Mouse (Mus musculus) kidney, adult 9 months (tissue): Measurements from ENCODE around the gene Mafk.

Source experiments
- DNase-seq: peaks from one replicate; pipeline ENCODE4 v3.0.0; 2022

The Mafk gene

DNA sequence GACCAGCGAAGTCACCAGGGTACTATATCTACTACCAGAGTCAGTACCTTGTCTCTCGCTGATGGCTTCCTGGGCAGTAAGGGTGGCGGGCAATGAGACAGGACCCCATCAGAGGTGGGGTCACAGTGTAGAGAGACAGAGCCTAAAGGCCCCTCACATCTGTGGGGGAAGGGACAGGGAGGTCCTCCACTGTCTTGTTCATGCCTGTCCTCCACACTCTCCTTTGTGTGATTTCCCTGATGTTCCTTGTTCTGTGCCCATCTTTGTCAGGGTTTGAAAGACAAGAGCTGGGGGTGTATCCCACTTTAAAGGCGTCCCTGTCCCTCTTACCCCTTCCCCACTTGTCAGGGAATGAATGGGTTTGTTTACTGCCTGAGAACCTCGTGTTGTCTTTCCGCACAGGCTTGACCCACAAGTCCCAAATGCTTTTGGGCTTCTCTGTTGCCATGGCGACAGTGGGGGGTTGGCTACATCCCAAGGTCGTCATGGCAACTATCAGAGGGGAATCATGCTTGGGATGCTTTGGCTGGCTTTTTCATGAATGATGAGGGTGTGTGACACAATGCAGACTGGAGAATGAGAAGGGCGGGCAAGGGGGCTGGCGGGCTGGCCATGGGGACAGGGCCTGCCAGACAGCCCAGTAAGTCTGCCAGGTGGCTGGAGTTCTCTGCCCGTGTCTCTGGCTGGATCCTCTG, 6.3 kb downstream of the Mafk start:
- DNase-seq = peak; percentile 93

DNA sequence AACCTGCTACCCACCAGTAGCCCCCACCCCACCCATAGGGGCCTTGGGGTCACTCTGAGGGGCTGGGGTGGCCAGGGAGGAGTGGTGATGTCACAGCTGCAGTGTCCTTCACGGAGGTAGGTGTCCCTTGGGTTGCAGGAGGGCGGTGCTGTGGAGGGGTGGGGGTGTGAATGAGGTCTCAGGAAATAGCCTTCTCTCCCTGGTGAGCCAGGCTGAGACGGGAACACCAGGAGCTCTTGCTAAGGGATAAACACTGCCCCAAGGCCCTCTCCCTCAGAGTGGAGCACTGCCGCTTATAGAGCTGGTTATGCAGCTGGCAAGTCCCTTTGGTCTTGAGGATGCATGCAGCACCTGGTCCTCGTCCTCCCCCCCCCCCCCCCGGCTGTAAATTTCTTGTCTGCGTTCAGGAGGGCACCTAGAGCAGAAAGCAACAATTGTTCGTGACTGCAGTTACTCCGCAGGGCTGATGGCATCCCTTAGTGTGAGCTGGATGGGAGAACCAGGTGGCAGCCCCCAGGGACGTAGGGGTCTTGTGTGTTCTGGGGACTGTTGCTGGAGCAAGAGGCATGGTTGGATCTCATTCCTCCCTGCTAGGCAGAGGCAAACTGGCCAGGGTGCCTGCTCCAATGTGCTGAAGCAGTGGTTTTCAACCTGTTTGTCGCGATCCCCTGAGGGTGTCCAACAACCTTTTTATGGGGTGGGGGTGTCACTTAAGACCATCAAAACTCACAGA, 7.0 kb downstream of the Mafk start:
- no peak for DNase-seq

DNA sequence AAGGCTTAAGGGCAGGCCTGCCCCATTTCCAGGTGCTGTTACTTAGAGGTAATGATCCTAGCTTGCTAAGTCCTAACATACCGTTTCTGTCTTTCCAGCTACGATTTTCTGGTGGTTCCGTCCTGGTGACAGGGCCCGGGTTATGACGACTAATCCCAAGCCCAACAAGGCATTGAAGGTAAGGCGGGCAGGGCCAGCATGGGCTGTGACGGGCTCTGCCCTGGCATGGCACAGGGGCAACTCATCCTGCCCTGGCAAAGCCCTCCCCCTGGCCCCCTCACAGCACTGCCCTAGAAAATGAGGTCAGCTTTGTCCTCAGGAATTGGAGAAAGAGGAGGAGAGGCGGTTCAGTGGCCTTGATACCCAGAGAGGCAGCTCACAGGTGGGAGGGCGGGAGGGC, 7.7 kb downstream of the Mafk start:
- DNase-seq = no peak

DNA sequence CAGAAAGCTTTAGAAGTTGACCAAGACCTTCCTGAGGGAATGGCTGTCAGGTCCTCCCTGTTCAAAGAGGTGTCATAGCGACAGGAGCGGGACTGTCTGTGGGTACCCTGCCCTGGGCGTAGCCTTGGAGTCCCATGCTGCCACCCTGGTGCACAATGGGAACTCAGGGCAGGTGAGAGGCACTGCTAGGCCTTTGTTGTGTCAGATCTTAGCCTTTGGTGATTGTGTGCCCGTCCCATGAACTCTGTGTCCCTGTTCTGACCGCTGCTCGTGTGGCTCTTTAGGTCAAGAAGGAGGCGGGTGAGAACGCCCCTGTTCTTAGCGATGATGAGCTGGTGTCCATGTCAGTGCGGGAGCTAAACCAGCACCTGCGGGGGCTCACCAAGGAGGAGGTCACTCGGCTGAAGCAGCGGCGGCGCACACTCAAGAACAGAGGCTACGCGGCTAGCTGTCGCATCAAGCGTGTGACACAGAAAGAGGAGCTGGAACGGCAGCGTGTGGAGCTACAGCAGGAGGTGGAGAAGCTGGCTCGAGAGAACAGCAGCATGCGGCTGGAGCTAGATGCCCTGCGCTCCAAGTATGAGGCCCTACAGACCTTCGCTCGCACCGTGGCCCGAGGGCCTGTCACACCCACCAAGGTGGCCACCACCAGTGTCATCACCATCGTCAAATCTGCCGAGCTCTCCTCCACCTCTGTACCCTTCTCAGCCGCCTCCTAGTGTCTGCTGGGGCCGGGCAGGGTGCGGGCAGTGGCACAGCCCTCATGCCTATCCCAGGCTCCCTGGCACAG, 8.7 kb downstream of the Mafk start:
- DNase-seq = peak; percentile 13

DNA sequence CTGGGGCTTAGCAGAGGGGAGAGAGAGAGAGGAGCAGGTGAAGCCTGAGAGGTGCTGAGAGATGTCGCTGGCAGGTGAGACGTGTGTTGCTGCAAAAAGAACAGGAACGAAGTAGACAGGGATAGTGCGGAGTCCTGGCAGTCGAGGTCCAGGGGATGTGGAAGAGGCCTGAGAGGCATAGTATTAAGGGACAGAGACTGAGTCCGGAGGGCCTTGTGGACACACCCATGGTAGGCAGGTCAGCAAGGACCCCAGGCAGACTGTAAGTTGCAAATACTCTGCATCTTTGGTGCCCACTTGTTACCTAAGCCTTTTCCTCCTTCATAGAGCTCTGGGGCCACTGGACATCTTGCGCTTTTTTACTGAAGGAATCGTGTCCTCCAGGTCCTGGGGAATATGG, 9.9 kb downstream of the Mafk start:
- no peak for DNase-seq

DNA sequence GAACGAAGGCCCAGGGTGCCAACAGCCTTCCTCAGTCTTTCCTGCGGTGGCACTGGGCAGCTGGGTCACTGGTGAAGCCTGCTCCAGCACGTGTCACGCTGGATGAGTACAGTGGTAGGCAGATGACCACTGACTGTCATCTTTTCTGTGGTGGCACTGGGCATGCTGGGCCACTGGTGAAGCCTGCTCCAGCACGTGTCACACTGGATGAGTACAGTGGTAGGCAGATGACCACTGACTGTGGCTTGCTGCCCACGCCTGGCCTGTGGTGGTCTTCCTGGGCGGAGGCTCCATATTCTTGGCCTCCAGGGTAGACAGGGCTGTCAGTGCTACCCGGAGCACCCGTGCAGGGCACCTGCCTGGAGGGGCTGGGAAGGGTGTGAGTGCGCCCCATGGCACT, 10.6 kb downstream of the Mafk start:
- DNase-seq = no peak

DNA sequence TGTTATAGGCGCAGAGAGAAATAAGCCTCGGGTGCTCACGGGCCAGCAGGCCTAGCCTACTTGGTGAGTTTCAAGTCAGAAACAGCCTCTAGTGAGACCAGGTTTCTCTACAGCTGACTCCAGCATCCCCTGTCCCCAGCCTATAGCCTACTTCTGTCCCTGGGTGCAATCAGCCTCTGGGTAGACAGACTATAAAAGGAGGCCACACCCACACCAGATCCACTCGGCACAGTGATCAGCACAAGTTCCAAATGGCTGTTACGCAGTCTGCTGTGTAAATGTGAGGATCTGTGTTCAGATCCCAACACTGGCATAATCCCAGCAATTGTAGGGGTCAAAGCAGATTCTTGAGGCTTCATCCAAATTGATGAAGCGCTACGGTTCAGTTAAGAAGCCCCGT, 11.9 kb downstream of the Mafk start:
- peak; percentile 9 for DNase-seq

DNA sequence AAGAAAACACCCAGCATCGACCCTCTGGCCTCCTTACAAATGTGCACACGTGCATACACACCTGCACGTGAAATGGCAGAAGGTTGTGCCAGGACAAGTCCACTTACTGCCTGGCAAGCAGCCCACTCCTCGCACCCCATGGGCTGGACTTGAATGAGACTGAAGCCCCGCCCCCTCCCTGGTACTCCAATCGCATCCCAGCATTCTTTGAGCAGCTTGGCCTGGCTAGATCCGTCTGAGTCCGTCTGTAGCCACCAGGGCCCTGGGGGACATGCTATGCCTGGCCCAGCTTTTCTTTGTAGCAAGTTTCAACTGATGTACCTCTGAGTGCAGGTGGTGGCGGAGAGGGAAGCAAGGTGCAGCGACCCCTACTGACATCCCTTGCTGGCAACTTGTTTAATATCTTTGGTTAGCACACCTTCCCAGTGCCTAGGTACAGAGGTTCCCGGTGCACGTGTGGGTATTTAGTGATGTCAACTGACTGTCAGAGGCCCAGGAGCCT, 12.3 kb downstream of the Mafk start:
- peak; percentile 92 for DNase-seq

DNA sequence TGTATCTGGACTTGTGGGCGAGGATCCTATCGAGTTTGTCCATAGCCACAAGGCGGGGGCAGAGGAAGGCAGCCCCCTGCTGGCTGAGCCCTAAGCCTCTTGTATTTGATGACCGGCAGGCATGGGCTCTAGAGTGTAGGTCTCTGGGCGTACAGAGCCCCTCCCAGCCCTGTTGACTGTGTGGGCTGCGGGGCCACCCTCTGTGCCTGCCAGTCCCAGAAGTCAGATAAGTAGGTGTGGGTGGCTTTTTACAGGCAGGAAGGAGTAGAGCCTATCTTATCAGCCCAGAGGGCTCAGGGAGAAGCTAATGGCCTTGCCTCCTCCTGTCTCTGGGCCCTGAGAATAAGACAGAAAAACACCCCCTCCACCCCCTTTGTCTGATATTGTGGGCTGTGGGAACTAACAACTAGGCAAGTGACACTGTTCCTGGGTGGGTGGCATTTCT, 12.8 kb downstream of the Mafk start:
- no peak for DNase-seq

DNA sequence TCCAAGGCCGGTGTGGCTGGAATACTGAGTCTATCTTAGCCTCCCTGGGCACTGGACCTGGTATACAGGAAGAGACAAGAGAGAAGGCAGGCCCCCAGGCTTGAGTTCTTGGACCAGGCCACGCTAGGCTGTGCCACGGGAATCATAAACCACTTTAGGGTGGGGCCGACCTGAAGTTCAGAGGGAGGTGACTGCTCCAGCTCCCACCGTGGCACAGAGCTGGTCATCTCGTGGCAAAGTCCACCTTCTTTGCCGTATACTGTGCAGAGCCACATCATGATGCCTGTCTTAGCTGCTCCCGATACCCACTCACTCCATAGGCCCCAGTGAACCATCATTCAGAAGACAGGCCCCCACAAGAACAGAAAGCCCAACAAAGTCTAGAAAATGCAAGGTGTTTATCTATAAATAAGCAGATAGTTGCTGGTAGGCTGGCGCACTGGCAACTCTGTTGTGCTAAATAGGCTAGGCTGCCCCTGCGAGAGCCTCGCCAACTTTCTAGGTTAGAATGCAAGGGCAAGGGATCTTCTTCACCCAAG, 13.3 kb downstream of the Mafk start:
- no peak for DNase-seq

DNA sequence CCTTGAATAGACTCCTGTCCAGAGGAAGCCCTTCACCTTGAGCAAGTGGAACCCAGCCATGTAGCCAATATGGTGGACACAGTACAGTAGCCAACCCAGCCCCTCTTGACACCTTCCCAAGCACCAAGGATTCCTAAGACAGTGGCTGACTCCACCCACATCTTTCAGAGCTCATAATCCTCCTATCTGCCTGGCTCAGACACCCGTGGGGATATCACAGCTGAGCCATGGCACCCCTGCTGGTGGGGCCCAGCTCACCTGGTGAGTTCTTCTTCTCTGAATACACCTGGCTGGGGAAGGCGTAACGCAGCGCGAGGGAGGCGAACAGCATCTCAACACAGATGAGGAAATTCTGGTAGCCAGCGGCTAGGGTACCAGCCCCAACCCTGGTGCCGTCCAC, 14.6 kb downstream of the Mafk start:
- no peak for DNase-seq

DNA sequence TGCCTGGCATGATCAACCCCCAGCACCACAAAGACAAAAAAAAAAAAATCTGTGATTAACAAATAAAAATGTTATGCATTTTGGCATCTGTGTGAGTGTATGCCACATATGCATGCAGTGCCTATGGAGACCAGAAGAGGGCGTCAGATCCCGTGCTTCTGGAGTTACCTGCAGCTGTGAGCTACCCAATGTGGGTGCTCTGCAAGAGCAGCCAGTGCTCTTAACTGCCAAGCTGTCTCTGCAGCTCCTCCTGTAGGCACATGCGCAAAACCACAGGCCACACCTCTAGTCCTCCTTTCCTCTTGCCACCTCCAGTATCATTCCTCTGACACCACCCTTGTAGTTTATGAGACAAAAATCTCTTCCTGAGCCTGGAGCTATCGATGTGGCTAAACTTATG, 18.1 kb downstream of the Mafk start:
- no peak for DNase-seq

DNA sequence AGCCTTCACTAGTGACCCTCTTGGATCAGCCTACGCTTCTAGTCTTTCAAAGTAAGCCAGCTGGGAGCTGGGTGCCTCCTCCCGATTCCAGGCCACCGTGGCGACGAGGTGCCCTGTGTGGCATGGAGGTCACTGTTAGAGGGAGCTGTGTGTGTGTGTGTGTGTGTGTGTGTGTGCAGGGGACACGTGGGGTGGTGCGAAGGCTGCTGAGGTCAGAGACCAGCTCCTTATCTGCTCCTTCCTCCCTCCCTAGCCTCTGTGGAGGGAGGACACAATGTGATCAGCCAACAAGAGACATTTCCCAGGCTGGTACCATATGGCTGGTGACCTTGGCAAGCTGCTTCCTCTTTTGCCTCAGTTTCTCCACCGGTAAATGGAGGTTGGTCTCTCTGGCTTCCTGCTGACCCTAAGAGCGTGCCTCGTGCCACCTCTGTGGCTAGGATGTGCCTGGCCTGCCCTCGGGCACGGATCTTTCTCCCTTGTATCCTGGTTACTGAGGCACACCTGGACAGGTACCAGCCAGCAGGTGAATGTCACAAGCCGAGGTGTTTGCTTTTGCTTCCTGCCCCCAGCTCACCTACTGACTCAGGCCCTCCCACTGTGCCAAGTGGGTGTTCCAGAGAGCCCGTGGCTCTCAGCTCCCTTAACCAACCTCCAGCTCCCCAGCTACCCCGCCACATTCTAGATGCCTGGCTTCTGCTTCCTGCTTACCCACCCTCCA, 20.5 kb downstream of the Mafk start:
- peak; percentile 57 for DNase-seq

DNA sequence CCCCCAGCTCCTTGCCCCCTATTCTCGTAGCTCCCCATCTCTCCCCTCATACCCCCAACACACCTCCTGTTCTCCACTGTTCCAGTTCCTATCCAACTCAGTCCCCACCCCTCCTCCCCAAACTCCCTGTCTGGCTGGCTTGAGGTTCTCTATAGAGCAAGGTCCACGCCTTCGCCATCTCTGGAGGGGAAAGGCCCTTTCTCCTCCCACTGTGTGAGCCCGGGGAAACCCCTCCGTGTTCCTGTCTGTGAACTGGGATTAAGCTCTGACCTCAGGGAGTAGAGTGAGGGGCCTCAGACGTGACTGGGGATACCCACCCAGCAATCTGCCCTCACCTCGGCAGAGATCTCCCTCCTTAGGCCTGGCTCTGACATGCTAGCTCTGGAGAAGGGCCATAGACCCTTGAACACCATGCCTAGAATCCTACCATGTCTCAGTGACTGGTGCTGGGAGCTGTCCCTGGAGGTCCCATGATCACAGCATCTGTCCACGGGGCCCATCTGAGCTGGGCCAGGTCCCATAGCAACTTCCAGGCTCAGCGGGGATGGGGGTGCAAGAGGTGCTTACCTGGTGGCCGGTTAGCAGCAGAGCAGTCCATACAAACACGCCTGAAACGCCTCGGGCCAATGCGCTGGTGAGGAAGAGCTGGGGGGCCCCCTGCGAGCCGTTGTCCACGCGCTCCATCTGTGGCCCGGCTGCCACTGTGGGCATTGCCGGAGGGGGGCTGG, 21.2 kb downstream of the Mafk start:
- peak; percentile 16 for DNase-seq

DNA sequence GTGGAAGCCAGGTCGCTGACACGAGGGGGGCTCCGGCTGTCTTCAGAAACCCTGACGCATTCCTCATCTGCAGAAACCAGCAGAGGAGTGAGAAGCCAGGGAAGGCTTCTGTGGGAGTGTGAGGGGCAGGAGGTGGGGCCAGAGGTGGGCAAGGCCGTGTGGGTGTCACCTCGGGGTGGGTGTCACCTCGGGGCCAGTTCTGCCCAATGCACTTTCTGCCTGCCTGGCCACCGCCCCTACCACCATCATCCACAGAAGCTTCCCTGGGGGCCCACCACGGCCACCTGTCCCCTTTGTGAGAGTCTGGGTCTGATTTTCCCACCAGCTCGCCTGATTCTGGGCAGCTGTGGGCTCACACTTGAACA, 21.8 kb downstream of the Mafk start:
- DNase-seq = peak; percentile 18

DNA sequence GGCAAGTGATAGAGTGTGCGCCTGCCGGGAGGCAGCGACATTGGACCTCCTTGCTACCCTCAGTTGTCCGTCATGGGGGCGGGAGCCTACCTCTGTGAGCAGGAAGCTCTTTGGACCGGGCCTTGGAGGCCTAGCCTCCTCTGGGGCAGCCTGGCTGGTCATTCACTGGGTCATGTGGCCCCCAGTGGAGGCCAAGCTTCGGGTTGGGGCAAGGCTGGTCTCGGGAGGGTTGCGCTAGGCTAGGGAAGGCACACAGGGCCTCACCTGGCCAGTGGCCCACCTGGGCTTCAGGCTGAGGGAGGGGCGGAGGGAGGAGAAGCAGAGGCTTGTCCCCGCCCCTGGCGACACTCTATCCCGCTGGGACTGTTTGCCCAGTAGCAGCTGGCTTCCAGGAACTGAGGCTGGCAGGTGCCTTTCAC, 22.7 kb downstream of the Mafk start:
- DNase-seq = peak; percentile 94

DNA sequence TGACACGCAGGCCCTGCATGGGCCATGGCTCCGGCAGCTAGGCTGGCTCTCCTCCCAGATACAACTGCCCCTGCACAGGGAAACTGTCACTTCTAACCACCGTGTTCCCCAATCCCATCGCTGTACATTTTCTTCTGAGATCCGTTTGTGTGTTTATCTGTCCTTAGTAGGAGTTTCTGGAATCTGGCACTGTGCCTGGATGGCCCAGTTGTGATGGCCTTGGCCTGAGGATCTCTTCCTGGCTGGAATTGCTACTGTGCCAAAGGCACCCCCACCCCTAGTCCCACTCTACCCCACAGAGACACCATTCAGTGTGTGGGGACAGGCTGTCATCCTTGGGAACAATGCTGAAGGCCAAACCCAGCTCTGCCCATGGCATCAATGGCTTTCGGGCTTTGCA, 24.7 kb downstream of the Mafk start:
- no peak for DNase-seq

DNA sequence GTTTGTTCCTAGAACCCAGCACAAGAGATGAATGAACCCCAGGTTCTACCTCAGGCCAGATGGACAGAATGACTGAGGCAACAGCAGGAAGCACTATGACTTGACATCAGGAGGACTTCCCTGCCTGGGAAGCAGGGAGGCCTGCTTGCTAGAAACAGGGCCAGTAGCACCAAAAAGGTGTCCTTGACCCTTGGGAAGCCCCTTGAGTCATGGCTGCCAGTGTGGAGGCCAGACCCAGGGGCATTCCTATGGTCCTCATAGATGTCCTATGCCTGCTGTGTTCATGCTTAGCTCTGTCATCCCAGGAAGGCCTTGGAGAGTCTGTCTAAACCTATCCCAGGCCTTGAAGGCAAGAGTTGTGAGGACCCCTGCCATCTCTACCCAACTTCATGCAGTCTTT, 25.1 kb downstream of the Mafk start:
- DNase-seq = no peak

DNA sequence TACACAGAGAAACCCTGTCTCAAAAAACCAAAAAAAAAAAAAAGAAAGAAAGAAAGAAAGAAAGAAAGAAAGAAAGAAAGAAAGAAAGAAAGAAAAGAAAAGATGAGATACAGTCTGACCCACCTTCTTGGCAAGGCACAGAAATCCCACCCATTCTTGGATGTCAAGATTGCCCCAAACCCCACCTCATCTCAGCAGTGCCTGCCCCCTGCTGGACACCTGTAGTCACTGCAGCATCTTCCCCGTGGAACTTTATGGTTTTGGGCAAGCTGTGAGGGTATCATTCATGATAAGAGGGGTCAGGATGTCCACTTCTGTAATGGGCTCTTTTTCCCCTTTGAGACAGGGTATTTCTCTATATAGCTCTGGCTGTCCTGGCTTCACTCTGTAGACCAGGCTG, 26.0 kb downstream of the Mafk start:
- DNase-seq = no peak

DNA sequence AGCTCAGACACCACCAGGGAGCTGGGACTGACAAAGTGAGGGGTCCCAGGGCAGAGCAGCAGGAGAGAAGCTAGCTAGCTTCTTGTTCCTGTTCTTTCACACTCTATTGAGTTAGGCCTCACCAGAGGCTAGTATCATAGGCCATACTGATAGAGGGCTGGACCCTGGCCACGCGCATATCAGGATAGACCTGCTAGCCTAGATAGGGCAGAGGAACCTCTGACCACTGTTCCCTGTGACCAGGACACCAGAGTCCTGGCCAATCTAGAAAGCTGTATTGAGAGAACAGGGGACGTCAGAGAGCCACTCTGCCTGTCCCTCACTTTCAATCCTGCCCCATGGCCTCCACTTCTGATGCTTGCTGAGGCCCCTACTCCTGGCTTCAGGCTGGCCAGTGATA, 26.7 kb downstream of the Mafk start:
- no peak for DNase-seq

DNA sequence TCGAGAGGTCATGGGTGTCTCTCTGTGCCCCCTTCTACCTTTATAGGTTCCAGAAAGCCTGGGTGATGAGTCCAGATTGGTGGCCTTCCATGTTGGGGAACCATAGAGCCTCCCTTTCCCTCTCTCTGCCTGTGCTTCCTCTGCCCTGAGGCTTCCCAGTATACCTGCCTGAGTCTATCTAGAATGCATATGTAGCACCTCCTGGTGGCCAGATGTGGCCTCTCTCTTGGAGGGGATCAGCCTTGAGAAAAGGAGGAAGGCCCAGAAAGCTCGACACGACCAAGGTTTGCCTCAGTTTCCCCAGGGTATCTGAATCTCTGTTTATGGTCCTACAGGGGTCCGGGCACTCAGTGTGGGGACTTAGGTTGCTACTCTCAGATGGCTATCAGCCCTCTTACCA, 27.5 kb downstream of the Mafk start:
- DNase-seq = peak; percentile 73

DNA sequence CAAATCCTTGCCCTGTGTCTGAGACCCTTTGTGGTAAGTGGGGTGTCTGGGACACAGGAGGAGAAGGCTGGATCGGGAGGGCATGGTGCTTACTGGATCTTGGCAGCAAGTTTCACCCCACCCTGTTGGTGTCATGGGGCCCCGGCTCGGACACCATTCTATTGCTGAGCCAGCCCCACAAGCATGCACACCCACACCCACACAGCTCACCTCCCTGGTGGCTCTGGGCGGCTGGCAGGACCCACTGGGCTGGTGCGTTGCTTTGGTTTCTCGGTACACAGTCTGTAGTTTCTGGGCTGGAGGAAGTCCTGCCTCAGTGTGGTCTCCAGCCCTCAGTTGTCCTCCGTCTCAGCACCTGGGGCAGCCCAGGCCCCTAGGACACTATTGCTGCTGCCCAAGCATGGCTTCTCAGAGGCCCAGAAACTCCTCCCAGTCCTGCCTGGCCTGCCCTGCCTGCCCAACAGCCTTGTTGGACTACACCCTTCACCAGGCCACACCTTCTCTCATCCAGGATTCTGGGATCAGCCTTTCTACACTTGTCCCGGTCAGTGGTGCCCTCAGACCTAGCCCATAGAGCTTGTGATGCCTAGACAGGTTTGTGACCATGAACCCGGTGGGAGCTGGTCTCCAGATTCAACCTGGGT, 28.3 kb downstream of the Mafk start, which contains the start of gene Tmem184a:
Tmem184a (minus strand) TSS at position 380 of the 644 bp plus-strand sequence.
- no peak for DNase-seq
